Mouse (Mus musculus): ENCODE data around the gene Cd7.
"Not testable (repeated sequence)": the region's sequence is repeated elsewhere in the genome, so short reads cannot be mapped to it uniquely, and the experiment has no call there.

- not testable (repeated sequence) for TF ChIP-seq CTCF (IDR thresholded peaks at IDR 0.05; ENCODE audit: low read depth); EP300 (optimal IDR thresholded peaks at IDR 0.05)
Observed at GRCm38 (mm10) chr11:121069662-121070061, 30.4 kb upstream of the Cd7 start.
